Mouse (Mus musculus): Measurements from ENCODE around the gene Clec2l.

DNA sequence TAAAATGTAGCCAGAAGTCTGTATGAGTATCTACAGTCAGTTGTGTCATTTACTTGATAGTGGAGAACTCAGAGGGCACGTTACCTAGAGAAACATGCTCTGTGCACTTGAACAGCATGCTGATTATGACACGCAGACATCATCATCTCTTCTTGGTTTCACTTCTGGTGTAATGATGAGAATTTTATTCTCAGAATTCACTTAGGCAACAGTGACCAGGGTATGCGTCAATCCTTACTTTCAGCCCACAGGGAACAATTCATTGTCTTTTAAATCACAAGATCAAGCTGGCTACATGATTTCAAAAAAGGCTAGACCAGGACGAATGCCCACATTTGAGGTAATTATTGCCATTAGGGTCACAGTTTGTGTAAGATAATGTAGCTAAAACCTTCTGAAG, 27.7 kb downstream of the Clec2l start:
- no peak for TF ChIP-seq CTCF (IDR thresholded peaks at IDR 0.05; ENCODE audit: low read depth, low read length)
- TF ChIP-seq POLR2A (IDR thresholded peaks at IDR 0.05; ENCODE audit: borderline replicate concordance, low read depth, low read length): no peak

Data from bone marrow macrophage, adult 2 months (primary cell).